Mouse (Mus musculus) midbrain, embryonic 16.5 days (tissue): ENCODE data around the gene Plce1. TPM values are rescaled to one million over a fixed set of nuclear protein-coding genes. Genes with fewer than 3 reads are reported as not detected.
"Not testable (repeated sequence)": the region's sequence is repeated elsewhere in the genome, so short reads cannot be mapped to it uniquely, and the experiment has no call there.

Experiments
- ATAC-seq: fragments of 200-750 bp; cut with Nextera tagmentation; 2 replicates; pipeline ENCODE4 v1.8.0; 2017; ENCODE audit warnings: moderate TSS enrichment
- H3K27ac ChIP-seq: fragments of 300-500 bp; sonication (generic); 2 replicates; pipeline ENCODE4 v1.5.1; 2014; ENCODE audit warnings: mild to moderate bottlenecking, low read length, mixed read lengths
- H3K27me3 ChIP-seq: fragments of 300-500 bp; sonication (generic); 2 replicates; pipeline ENCODE4 v1.6.1; 2014; ENCODE audit warnings: low read depth, low read length, mixed read lengths; ENCODE audit not compliant: control insufficient read depth, insufficient read depth
- H3K36me3 ChIP-seq: fragments of 300-500 bp; sonication (generic); 2 replicates; pipeline ENCODE4 v1.6.1; 2014; ENCODE audit warnings: mild to moderate bottlenecking, low read length, moderate library complexity, mixed read lengths; ENCODE audit not compliant: control insufficient read depth, insufficient read depth
- H3K4me1 ChIP-seq: fragments of 300-500 bp; sonication (generic); 2 replicates; pipeline ENCODE4 v1.6.1; 2014; ENCODE audit warnings: mild to moderate bottlenecking, low read length, mixed read lengths; ENCODE audit not compliant: control insufficient read depth, insufficient read depth
- H3K4me2 ChIP-seq: fragments of 300-500 bp; sonication (generic); 2 replicates; pipeline ENCODE4 v1.6.1; 2014; ENCODE audit warnings: mild to moderate bottlenecking, low read length, mixed read lengths
- H3K4me3 ChIP-seq: fragments of 300-500 bp; sonication (generic); 2 replicates; pipeline ENCODE4 v1.5.1; 2014; ENCODE audit warnings: low read depth, mild to moderate bottlenecking, low read length, moderate library complexity, mixed read lengths
- H3K9ac ChIP-seq: fragments of 300-500 bp; sonication (generic); 2 replicates; pipeline ENCODE4 v1.6.1; 2014; ENCODE audit warnings: low read depth, low read length, mixed read lengths
- H3K9me3 ChIP-seq: fragments of 300-500 bp; sonication (generic); replicated peaks from 2 replicates; pipeline ENCODE4 v1.6.1; 2014; ENCODE audit warnings: mild to moderate bottlenecking, low read length, mixed read lengths; ENCODE audit not compliant: control insufficient read depth, poor library complexity, severe bottlenecking
- WGBS: fragments of 180-500 bp; shearing (Covaris S2); extraction: QIAGEN DNeasy Blood & Tissue Kit; methylation state at CpG from one replicate; pipeline ENCODE4 v1.1.7; 2014; 5-methylcytosine and 5-hydroxymethylcytosine counted together
- polyA plus RNA-seq: library from polyadenylated mRNA; unstranded; fragments of >200 nt; fragmentation: Nextera tagmentation; extraction: Ambion mirVana; gene quantifications from 2 replicates; pipeline ENCODE4 v1.2.1, GENCODE M21; 2015

The Plce1 gene
- polyA plus RNA-seq, 1 experiment from 2014 or later = 4.4 TPM

- 87% methylated on average over 9 of the region's 9 CpGs for WGBS
- H3K27me3 ChIP-seq = no peaks in the 10 kb centered on the region
- no peak overlapping the region for H3K4me3 ChIP-seq
- no peak for ATAC-seq
- H3K4me1 ChIP-seq = no peaks in the 10 kb centered on the region
- no peak overlapping the region for H3K4me2 ChIP-seq
- H3K9ac ChIP-seq = no peak overlapping the region
- no peaks in the 10 kb centered on the region for H3K9me3 ChIP-seq
- no peaks in the 10 kb centered on the region for H3K36me3 ChIP-seq
- no peak overlapping the region for H3K27ac ChIP-seq
Measured at GRCm38 (mm10) chr19:38627075-38627768, 146.3 kb downstream of the Plce1 start.

- no peak for ATAC-seq
- H3K4me3 ChIP-seq = no peak overlapping the region
- no peak overlapping the region for H3K4me2 ChIP-seq
- no peak overlapping the region for H3K27ac ChIP-seq
- no peaks in the 10 kb centered on the region for H3K36me3 ChIP-seq
- WGBS = 83% methylated on average over 3 of the region's 3 CpGs
- H3K4me1 ChIP-seq = no peaks in the 10 kb centered on the region
- H3K9me3 ChIP-seq = no peaks in the 10 kb centered on the region
- no peaks in the 10 kb centered on the region for H3K27me3 ChIP-seq
- H3K9ac ChIP-seq = no peak overlapping the region
Measured at GRCm38 (mm10) chr19:38632251-38632650, 151.3 kb downstream of the Plce1 start.

- no peak for ATAC-seq
- Histone ChIP-seq H3K9me3 (no peaks in the 10 kb centered on the region), H3K27ac (no peak overlapping the region), H3K4me3 (no peak overlapping the region), H3K36me3 (no peaks in the 10 kb centered on the region), H3K27me3 (no peaks in the 10 kb centered on the region), H3K4me2 (no peak overlapping the region), H3K9ac (no peak overlapping the region), H3K4me1 (no peaks in the 10 kb centered on the region)
- WGBS = 80% methylated on average over 5 of the region's 5 CpGs
Measured at GRCm38 (mm10) chr19:38633306-38633705, 152.4 kb downstream of the Plce1 start.

GRCm38 (mm10) chr19:38639050-38639449 is 158.1 kb downstream of the Plce1 start:
- ATAC-seq = no peak
- no peak overlapping the region for H3K9ac ChIP-seq
- no peaks in the 10 kb centered on the region for H3K9me3 ChIP-seq
- no peaks in the 10 kb centered on the region for H3K36me3 ChIP-seq
- 93% methylated on average over 3 of the region's 3 CpGs for WGBS
- H3K4me1 ChIP-seq = no peaks in the 10 kb centered on the region
- H3K27me3 ChIP-seq = no peaks in the 10 kb centered on the region
- H3K4me2 ChIP-seq = no peak overlapping the region
- H3K27ac ChIP-seq = no peak overlapping the region
- no peak overlapping the region for H3K4me3 ChIP-seq

GRCm38 (mm10) chr19:38639805-38640204 is 158.9 kb downstream of the Plce1 start:
- no peaks in the 10 kb centered on the region for H3K4me1 ChIP-seq
- no peaks in the 10 kb centered on the region for H3K9me3 ChIP-seq
- no peak overlapping the region for H3K4me2 ChIP-seq
- ATAC-seq = no peak
- no peak overlapping the region for H3K4me3 ChIP-seq
- no peaks in the 10 kb centered on the region for H3K36me3 ChIP-seq
- WGBS = 64% methylated on average over 3 of the region's 3 CpGs
- no peak overlapping the region for H3K9ac ChIP-seq
- no peak overlapping the region for H3K27ac ChIP-seq
- no peaks in the 10 kb centered on the region for H3K27me3 ChIP-seq

- not testable (repeated sequence) for H3K4me1 ChIP-seq, ATAC-seq, H3K27ac ChIP-seq, H3K9ac ChIP-seq, H3K4me3 ChIP-seq, H3K36me3 ChIP-seq, H3K27me3 ChIP-seq, H3K4me2 ChIP-seq, H3K9me3 ChIP-seq
- 74% methylated on average over 1 of the region's 1 CpGs for WGBS
Measured at GRCm38 (mm10) chr19:38642515-38642914, 161.6 kb downstream of the Plce1 start.

DNA sequence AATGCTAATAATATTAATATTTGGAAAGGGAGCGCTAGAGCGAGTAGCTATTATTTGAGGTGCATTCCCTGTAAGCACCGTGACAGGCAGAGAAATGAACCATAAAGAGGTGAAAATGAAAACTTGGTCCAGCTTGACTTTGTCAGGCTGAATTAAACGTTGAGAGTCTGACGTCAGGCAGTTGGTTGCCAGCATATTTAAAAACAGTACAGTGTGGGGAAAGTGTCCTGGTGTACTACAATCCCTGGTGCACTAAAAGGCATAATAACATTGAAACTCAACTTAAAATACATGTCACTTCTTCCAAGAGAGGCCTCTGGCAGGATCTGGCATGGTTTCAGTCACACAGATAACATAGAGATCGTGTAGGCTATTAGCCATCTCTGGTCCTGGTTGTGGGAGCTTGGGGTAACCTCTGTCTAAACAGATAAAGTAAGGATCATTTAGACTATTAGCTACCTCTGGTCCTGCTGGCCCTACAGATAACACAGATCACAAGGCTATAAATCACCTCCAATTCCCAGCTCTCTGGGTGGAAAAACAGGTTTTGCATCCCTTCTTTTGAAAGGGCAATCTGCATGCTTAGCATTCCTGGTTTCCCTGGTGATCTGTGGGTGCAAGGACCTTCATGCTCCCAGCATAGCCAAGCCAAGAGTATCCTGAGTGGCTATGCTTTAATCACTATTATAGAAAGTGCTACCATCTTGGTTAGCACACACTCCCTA is 164.1 kb downstream of the Plce1 start:
- no peak overlapping the region for H3K9ac ChIP-seq
- no peaks in the 10 kb centered on the region for H3K36me3 ChIP-seq
- H3K4me3 ChIP-seq = no peak overlapping the region
- no peaks in the 10 kb centered on the region for H3K27me3 ChIP-seq
- no peak overlapping the region for H3K27ac ChIP-seq
- no peak for ATAC-seq
- H3K4me2 ChIP-seq = no peak overlapping the region
- H3K9me3 ChIP-seq = no peaks in the 10 kb centered on the region
- WGBS = 54% methylated on average over 6 of the region's 6 CpGs
- H3K4me1 ChIP-seq = no peaks in the 10 kb centered on the region

- Histone ChIP-seq H3K9ac (no peak overlapping the region), H3K27me3 (no peaks in the 10 kb centered on the region), H3K36me3 (no peaks in the 10 kb centered on the region), H3K4me2 (no peak overlapping the region), H3K9me3 (no peaks in the 10 kb centered on the region), H3K27ac (no peak overlapping the region), H3K4me1 (no peaks in the 10 kb centered on the region), H3K4me3 (no peak overlapping the region)
- 91% methylated on average over 13 of the region's 13 CpGs for WGBS
- ATAC-seq = no peak
Measured at GRCm38 (mm10) chr19:38657980-38658379, 177.1 kb downstream of the Plce1 start.

- Histone ChIP-seq H3K27me3 (no peaks in the 10 kb centered on the region), H3K9ac (no peak overlapping the region), H3K36me3 (no peaks in the 10 kb centered on the region), H3K27ac (no peak overlapping the region), H3K4me2 (no peak overlapping the region), H3K4me3 (no peak overlapping the region), H3K4me1 (no peaks in the 10 kb centered on the region), H3K9me3 (no peaks in the 10 kb centered on the region)
- 93% methylated on average over 1 of the region's 1 CpGs for WGBS
- no peak for ATAC-seq
Measured at GRCm38 (mm10) chr19:38665398-38665797, 184.5 kb downstream of the Plce1 start.
